Mouse (Mus musculus): Measurements from ENCODE around the gene Lrpap1.

- TF ChIP-seq CTCF (IDR thresholded peaks at IDR 0.05; ENCODE audit: control insufficient read depth, insufficient read depth, insufficient replicate concordance, low read depth, low read length) (no peak), POLR2A (IDR thresholded peaks at IDR 0.05; ENCODE audit: control insufficient read depth, low read depth, low read length) (no peak)
Measured at GRCm38 (mm10) chr5:35137510-35138182, 32.1 kb upstream of the Lrpap1 start.

All from testis, adult 2 months (tissue).